Mouse (Mus musculus) lung, postnatal 4 days (tissue): ENCODE data around the gene Cyp24a1.
A peak's percentile ranks its signal among the peaks of the same experiment; 100 is the strongest.

Experiments used
- DNase-seq, 2 experiments: peaks; one replicate each; pipeline ENCODE4 v3.0.0; 2021

The Cyp24a1 gene

DNA sequence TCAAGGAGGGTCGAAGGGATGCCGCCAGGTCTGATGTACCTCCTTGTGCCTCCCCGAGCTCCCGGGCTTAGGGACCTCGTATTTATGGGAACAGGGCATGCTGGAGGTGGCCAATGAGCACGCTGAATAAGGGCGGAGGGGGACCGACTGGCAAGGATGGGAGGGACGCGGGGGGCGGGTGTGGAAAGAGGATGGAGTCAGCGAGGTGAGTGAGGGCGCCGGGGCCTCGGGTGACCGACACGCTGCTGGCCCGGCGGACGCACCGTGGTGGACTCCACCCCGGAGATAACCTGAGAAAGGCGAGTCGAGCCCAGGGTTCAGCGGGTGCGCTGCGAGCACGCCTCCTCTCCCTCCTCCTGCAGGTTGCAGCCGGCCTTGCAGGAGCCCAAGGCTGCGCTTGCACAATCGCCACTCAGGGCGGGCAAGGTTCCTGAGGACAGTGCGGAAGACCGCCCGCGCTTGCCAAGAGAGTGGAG, at the start of gene Cyp24a1:
Cyp24a1 (minus strand) TSS at position 55 of the 476 bp plus-strand sequence.
- peak; percentile 57 to 70 for DNase-seq

DNA sequence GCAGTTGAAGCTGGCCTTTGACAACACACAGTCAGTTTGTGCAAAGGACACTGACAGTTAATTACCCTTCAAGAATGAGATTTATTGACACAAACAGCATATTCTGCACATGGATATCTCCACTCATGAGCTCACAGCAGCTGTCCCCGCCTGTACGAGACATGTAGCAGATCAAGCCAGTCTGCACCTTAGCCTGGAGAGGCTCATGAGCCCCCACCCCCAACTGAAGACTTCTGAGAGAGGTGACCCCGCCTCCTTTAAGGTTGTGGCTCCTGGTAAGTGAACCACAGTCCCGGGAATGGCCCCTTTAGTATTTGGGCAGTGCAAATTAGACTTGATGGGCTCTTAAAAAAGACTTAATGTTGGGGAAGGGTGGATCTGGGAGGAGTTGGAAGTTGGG, 48.8 kb upstream of the Cyp24a1 start:
- no peak for DNase-seq

DNA sequence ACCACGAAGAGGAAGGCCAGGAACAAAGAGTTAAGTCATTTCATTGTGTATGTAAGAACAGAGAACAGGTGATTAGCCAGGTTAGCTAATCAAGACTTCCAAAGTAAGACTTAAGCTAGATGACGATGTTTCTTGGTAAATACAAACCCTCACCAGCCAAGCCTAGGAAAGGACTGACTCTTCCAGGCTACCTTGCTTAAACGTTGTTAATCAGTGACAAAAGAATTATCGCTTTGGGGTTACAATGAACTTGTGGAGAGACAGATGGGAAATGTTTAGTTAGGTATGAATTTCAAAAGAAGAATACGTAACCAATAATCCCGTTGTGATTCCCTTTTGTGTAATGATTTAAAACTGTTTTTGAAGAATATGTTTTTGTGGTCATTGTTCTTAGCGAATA, 48.0 kb upstream of the Cyp24a1 start:
- DNase-seq: no peak

DNA sequence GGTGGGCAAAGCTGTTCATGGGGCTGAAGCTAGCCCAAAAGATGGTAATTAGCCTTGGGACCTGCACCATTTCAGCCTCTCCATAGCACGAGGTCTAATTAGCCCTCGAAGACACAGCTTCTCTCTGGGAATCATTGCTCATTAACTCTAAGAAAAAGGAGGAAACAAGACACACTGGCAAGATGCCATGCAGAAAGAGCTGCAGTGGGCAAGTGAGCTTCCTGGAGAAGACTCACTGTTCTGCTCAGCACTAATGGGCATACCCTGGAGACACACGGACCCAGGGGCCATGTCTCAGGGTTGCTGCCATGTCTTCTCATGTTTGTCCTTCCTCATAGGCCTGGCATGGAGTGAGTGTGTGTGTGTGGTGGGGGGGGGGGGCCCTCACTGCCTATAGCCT, 47.2 kb upstream of the Cyp24a1 start:
- DNase-seq: no peak

DNA sequence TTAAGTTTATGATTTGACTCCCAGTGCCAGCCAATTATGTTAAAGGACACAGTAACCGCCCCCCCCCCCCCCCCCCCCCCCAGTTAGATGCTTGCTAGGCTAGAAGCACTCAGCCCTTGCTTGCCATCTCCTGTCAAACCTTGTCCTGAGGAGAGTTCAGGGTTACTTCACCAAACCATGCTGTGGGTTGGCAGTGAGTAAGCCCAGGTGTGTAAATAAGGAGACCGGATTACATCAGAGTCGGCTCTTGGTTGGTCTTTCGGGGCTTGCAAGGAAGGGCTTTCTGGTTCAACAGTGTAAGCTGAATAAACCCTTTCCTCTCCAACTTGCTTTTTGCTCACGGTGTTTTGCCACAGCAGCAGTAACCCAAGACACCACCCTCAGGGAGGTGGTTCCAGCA, 46.7 kb upstream of the Cyp24a1 start:
- no peak for DNase-seq

DNA sequence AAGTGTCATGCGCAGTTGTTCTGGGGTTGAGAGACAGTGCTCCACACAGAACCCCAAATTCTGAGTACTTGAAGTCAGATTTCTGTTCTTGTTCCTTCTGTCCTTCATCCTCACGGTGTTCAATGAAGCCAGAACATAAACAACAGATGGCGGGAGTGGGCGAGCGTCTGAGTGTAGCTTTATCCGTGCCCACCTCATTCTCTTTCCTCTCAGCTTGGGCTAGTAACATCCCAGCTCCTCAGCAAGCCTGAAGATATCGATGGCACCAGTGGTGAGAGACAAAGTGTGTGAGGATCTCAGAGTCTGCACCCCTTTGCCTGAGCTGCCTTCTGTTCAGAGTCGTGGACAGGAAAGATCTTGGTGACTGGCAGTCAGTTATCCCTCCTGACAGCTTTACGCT, 42.3 kb upstream of the Cyp24a1 start:
- no peak for DNase-seq

DNA sequence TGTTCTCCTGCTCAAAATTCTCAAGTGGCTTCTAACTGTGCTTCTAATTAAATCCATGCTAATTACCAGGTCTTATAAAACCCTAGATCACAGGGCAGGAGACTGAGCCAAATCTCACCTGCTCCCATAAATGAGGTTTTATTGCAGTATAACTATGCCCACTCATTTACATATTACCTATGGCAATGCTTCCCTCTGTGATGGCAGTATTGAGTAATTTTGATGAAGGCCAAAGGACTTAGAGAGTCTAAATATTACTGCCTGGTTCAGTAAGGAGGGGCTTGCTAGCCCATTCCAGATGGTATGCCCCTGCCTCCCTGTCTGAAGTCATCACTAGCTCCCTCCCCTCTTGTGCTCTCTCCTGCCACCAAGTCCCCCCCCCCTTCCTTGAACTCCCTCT, 38.9 kb upstream of the Cyp24a1 start:
- DNase-seq: no peak

DNA sequence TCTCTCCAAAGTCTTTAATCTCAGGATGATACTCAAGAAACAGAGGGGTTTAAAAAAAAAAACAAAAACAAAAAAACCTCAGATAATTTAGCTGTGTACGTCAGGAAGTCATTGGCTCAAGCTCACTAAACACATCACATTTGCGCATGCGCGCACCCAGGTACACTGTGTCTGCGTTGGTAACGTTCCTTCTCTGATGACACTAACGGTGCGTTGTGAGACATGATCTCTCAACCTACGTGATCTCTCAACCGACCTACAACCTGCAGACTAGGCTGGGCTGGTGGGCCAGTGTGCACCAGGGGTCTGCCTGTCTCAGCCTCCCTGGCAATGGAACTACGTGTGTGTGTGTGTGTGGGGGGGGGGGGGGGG, 37.8 kb upstream of the Cyp24a1 start:
- no peak for DNase-seq

DNA sequence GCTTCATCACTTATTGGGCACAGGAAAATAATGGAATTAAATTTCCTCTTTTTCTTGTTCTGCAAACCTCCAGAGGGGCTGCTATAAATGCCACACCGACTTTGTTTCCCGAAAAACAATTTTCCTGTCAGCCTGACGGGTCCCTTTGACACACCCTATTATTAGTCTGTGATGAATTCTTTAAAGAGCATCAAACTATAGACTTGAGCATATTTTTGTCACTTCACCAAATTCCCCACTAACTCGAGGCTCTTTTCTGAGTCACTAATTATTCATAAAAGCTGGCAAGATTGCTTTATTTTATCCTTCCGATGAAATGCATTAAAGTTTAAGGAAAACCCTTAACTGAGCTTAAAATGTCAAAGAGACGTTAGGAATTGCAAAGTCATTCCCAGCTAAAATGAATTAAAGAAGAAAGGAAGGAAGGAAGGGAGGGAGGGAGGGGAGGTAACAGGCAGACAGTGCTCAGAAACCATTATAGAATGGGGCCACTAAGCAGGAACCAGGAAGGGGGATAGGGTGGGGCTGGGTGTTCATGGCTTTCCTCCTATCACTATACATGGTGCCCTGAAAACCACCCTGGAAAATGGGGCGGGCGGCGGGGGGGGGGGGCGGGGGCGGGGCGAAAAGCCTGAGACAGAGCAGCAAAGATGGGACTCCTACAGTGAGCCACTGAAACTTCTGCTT, 37.3 kb upstream of the Cyp24a1 start:
- DNase-seq: no peak

DNA sequence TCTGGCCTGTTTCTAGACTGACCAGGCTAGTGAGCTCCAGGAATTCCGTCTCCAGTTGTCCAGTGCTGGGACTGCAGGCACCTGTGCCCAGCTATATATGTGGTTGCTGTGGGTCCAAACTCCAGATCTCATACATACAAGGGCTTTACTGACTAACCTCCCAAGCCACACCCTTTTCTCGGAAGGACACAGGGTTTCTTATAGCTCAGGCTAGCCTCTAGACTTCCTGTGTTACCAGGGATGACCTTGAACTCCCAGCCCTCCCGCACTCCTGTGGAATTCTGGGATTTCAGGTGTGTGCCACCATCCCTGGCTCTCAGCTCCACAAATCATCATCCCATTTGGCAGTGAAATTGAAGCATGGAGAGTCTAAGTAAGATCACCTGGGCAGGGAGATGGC, 33.3 kb upstream of the Cyp24a1 start:
- no peak for DNase-seq

DNA sequence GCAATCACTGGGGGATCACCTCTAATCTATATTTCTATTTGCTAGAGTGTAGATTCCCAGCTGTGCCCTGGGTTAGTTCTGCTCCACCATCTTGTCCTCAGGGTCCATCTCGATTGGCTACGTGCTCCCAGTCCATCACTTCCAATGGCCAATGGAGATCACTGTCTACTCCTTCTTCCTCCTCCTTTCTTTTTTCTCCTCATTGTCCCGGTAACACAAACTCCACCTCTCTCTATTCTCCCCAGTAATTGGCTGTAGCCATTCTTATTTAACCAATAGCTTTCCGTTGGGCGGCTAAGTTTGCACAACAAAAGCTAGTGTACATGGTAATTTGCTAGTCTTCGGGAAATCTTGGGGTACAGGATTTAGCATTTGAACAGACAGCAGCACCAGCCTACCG, 32.8 kb upstream of the Cyp24a1 start:
- DNase-seq: no peak

DNA sequence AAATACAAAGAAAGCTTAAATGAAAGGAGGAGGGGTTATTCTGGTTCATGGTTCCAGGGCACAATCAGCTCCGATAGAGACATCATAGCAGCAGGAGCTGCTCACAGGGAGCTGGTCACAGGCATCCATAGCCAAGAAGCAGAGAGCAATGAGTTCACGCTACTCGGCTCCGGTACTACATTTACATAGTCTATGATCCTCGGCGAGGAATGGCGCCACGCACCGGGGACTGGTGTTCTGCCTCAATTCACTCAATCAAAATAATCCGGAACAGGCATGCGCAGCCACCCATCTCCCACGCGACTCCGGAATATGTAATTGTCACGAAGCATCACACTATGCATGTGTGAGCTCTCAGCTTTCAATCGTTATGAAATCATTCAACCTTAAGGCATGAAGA, 31.1 kb upstream of the Cyp24a1 start:
- no peak for DNase-seq

DNA sequence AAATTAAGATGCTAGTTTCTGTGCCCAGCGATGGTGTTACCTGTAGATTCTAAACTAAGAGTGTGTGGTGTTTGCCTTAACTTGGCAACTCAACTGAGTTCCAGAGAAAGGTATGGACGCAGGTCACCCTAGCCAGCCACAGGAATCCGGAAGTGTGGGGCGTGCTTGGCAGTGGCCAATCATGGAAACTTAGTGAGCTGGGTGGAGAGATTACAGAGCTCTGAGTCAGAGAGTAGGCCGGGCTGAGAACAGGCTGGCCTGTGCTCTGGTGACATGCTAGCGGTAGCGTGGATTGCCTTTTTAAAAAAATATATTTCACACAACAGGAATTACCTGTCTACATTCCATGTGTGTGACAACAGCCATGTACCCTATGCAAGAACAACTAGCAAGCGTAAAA, 29.6 kb upstream of the Cyp24a1 start:
- peak in 1 of 2 experiments; percentile 54 for DNase-seq

DNA sequence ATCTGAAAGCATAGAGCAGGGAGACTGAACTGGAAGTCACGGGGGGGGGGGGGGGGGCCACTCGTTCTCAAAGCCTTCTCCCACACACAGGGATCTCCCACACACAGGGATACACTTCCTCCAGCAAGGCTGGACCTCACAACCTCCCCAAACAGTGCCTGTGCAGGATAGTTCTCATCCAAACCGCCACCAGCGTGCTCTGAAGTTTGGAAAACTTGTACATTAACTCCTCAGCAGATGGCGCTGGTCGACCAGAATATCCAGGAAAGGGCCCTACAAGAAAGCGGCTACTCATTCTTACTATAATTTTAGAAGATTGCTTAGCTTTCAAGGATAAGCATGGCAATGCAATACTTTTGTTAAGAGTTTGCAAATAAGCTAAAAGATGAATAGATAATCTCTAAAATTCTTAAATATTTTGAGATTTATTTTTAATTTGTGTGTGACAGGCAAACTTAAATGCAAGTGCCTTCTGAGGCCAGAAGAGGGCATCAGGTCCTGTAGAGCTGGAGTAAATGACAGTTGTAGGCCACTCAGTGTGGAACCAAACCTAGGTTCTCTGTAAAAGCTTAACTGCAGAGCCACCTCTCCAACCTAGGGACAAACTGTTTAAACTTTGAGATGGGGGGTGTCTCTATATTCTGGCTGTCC, 23.5 kb upstream of the Cyp24a1 start:
- DNase-seq: peak in 1 of 2 experiments; percentile 55

DNA sequence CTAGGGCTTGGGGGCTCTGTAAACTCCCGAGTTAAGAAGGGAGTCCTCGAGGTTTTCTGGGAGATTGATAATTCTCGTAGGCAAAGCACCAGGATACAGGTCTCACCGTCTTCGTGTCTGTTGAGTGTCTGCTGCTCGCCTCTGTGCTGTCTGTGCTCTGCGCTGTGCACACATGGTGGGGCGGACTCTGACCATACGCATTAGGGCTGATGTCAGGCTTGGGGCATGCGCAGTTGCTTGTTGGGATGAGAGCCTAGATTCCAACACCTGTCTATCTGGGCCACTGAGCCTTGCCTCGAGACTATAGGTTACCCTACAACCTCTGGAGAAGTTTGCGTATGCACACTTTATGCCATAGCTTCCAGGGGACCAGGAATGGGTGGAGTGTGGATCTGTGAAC, 16.8 kb upstream of the Cyp24a1 start:
- no peak for DNase-seq

DNA sequence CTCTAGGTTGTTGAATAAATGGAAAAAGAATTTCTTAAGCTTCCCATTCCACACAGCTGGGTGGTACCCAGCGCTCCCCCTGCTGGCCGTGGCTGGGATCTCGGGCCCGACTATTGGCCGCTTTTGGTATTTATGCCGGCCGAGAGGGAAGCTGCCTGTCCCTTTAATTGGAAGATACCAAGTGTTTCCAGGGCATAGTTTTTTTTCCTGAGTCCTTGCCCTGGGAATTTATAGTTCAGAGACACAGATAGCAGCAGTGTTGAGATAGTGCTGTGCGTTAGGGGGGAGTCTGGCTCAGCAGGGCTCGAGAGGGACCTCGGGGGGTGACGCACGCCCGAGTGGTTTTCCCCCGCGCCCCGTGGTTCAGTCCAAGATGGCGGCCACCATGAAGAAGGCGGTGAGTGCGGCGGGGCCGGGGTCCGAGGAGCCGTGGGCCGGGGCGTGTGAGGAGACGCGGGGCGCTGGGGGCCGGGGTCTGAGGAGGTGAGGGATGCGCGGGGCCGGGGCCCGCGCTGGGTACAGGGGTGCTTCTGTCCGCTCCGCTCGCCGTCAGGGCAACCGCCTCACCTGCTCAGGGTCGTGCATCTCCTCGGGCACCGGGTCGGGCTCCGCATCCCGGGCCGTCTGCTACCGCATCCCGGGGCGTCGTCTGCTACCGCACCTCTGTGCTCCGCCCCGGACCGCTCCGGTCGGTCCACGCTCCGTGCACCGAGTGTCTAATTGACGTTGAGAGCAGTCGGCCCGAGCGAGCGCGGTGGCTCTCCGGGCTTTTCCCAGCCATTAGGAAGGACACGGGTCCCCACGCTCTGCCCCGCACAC, 14.3 kb upstream of the Cyp24a1 start:
- peak; percentile 91 to 94 for DNase-seq

DNA sequence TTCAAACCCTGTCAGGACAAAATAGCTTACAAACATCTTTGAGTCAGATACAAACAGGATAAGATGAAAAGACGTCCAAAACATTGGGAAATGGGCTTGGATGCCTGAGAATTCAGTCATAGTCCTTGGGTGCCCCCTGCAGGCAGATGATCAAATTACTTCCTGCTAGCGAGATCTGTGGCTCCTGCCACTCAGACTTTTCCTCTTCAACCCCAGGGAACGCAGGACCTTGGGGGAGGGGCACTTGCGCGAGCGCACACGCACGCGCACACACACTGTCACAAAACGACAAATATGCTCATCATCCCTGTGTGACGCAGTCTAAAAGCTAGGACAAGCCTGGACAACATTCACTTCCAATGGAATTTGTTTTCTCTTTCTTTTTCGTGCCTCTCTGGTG, 11.9 kb upstream of the Cyp24a1 start:
- peak; percentile 84 to 92 for DNase-seq

DNA sequence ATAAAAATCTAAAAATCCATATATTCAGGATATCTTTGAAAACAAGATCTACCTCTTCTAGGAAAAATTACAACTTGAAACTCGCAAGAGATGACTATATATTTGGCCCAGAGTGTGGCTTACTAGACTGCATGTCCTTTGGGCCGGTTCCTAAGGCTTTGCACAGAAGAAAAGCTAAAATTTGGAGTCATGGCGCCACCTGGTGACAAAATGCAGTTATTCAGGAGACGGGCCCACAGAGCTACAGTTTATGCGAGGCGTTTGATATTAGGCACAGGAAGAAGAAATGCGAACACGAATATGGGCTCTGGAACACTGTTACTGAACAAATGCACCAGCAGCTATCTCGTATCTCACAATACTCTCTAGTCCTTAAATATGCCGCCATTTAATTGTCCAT, 10.8 kb upstream of the Cyp24a1 start:
- peak; percentile 68 to 86 for DNase-seq

DNA sequence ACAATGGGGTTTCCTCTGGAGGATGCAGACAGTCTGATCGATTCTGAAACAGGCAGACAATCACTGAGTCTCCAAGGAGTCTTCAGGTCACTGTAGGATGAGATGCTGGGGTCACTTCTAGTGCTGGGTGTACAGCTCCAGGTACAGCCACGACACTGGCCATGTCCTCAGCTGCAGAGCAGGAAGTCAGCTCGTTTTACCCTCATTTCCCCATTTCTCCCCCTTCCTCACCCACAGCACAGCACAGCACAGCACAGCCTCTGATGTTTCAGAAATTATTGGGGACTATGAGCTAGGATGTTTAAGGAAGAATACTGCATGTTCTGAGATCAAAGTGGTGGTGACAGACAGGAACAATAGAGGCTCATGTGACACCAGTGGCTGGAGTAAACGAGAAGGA, 7.0 kb upstream of the Cyp24a1 start:
- DNase-seq: no peak

DNA sequence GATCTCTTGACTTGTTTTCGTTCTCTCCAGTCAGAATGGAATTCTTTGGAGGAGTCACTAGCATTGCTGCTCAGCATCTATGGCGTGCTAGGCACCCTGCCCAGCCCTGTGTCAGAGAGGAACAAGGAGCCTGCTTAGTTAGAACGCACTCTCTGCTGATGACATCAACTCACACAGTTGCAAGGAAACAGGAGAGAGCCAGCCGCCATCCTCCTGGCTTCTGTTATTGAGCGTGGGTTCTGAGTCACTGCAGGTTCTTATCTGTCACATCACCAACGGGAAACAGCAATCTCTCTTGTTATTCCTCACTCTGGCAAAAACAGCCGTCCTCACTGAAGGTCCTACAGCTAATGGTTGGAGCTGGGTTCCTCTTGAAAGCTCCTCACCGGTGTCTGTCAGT, 6.4 kb upstream of the Cyp24a1 start:
- no peak for DNase-seq

DNA sequence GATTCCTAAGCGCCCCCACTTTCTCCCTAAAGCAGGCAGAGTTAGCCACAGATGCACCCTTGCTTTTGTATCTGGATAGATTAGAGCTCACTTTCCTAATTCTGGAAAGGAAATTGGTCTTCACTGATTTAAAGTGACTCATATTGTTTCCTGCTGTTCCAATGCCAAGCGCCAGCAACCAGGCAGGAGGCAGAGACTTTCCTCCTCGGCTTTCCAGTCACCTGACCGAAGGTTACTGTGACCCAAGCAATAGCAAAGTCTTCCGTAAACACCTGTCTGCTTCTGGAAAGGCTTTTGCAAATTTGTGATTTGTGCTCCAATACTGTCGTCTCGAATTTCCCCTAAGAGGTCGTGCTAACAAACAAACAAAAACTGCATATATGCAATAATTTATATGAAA, 1.1 kb upstream of the Cyp24a1 start:
- no peak for DNase-seq

DNA sequence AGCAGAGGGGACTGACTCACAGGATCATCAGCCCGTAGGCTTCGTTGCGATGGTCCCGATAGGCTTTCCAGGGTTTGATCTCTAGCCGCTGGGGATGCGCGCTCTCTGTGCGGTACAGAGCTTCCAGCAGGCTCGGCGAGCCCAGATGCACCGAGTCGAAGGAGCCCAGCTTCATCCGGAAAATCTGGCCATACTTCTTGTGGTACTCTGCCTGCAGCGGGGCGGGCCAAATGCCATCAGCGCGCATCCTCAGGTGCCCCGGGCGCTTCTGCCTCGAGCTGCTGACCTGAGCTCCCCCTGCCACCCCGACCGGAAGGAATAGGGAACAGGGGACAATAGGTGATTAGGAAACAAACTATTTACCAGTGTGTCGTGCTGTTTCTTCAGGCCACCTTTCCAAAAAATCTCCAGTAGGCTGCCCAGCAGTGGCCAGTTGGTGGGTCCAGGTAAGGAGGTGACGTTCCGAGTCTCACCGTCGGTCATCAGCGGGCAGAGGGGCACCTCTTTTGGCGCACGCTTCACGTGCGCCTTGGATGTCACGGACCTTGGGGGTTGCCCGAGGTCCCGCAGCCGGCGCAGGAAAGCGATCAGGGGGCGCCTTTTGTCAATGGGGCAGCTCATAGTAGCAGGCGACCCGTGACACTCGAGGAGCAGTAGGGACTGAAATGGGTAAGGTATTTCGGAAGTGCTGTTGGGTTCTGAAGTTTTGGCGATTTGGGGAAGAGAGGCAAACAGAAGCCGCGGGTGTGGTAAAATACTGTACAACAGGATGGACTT, 603 bp downstream of the Cyp24a1 start, which contains the start of gene Pfdn4:
Pfdn4 (plus strand) TSS at position 275 of the 777 bp plus-strand sequence.
- no peak for DNase-seq
